Mouse (Mus musculus): Measurements from ENCODE around the gene Lcor. TPM values are rescaled to one million over a fixed set of nuclear protein-coding genes. Genes with fewer than 3 reads are reported as not detected.
A peak's percentile ranks its signal among the peaks of the same experiment; 100 is the strongest.

Gene Lcor
- total and polyA plus RNA-seq, 3 experiments, result 2.0 to 18.5 (median 13.2) TPM

- no peak for DNase-seq
Measured at GRCm38 (mm10) chr19:41573700-41574099, 91.3 kb downstream of the Lcor start.

GRCm38 (mm10) chr19:41577576-41577975, 95.1 kb downstream of the Lcor start:
- DNase-seq, result no peak

- DNase-seq, result peak; percentile 88
Measured at GRCm38 (mm10) chr19:41579311-41579920, 97.0 kb downstream of the Lcor start.

- no peak for DNase-seq
Measured at GRCm38 (mm10) chr19:41581706-41582420, 99.4 kb downstream of the Lcor start, which contains the start of gene Gm340. TSS of gene Gm340 (plus strand) at chr19:41582370.

GRCm38 (mm10) chr19:41582918-41583514, 100.6 kb downstream of the Lcor start:
- no peak for DNase-seq

- no peak for DNase-seq
Measured at GRCm38 (mm10) chr19:41586752-41587151, 104.3 kb downstream of the Lcor start.

GRCm38 (mm10) chr19:41587431-41588222, 105.2 kb downstream of the Lcor start:
- no peak for DNase-seq

GRCm38 (mm10) chr19:41589026-41589425, 106.6 kb downstream of the Lcor start:
- no peak for DNase-seq

GRCm38 (mm10) chr19:41589681-41590080, 107.2 kb downstream of the Lcor start:
- no peak for DNase-seq

- no peak for DNase-seq
Measured at GRCm38 (mm10) chr19:41591808-41592207, 109.4 kb downstream of the Lcor start.

GRCm38 (mm10) chr19:41597170-41597894, 114.9 kb downstream of the Lcor start:
- DNase-seq, result peak; percentile 94

GRCm38 (mm10) chr19:41600647-41601046, 118.2 kb downstream of the Lcor start:
- DNase-seq, result no peak

- no peak for DNase-seq
Measured at GRCm38 (mm10) chr19:41606208-41606987, 124.0 kb downstream of the Lcor start.

- no peak for DNase-seq
Measured at GRCm38 (mm10) chr19:41611683-41612082, 129.2 kb downstream of the Lcor start.

Small RNA genes lying within 50 kb of the gene (microRNA-seq; reads per million reads assigned to microRNA genes)
- gene Mir8091, result 0 to 0.22 reads per million in 2 experiments

Other genes with a start within 250 kb of the Lcor start
- gene Tm9sf3, start 218.6 kb upstream of the Lcor start, total RNA-seq (2021), result 100 to 1,000 TPM; 144 to 171 TPM
- 23.2 and 29.6 TPM in 2 replicates for gene Tm9sf3, start 218.6 kb upstream of the Lcor start, polyA plus RNA-seq (2012; rRNA removed)
- 10 to 100 TPM in 1 of 2 experiments, 1 to 10 TPM in 1; 6.5 to 37.2 TPM for gene Pik3ap1, start 97.5 kb upstream of the Lcor start, total RNA-seq (2021)
- 3.6 and 4.5 TPM in 2 replicates for gene Pik3ap1, start 97.5 kb upstream of the Lcor start, polyA plus RNA-seq (2012; rRNA removed)
- 10 to 100 TPM; 12.9 to 15.0 TPM for gene Gm340, start 99.7 kb downstream of the Lcor start, total RNA-seq (2021)
- gene Gm340, start 99.7 kb downstream of the Lcor start, polyA plus RNA-seq (2012; rRNA removed), result 0.33 and 0.39 TPM in 2 replicates